Mouse (Mus musculus) CH12.LX (cell line): ENCODE measurements around the gene Lysmd1. TPM values are rescaled to one million over a fixed set of nuclear protein-coding genes. Genes with fewer than 3 reads are reported as not detected.
"Not testable (repeated sequence)": the region's sequence is repeated elsewhere in the genome, so short reads cannot be mapped to it uniquely, and the experiment has no call there.

Experiments used
- DNase-seq: peaks from one replicate; pipeline ENCODE4 v3.0.0-alpha.2; 2013; ENCODE audit errors: extremely low read depth
- H3K27ac ChIP-seq: 2 replicates; pipeline ENCODE4 v1.5.1; 2012; ENCODE audit warnings: low read depth, mild to moderate bottlenecking, control low read depth, moderate library complexity; ENCODE audit not compliant: insufficient read depth
- H3K27me3 ChIP-seq: replicated peaks from 2 replicates; pipeline ENCODE3; 2012; ENCODE audit warnings: inconsistent platforms
- H3K36me3 ChIP-seq, 2 experiments: replicated peaks in 1 of 2; 2 replicates each; pipeline versions ENCODE3 to v1.6.1; 2012; ENCODE audit warnings: inconsistent platforms in 1 of 2, low read length in 1 of 2, mild to moderate bottlenecking in 1 of 2, mixed read lengths in 1 of 2, moderate library complexity in 1 of 2; ENCODE audit not compliant: control insufficient read depth in 1 of 2, insufficient read depth in 1 of 2
- H3K4me1 ChIP-seq, 2 experiments: 2 replicates each; pipeline ENCODE4 v1.6.1; 2012; ENCODE audit warnings: inconsistent platforms in 1 of 2, moderate library complexity in 1 of 2; ENCODE audit not compliant: insufficient read depth in 2 of 2, control insufficient read depth in 1 of 2
- H3K4me2 ChIP-seq: 2 replicates; pipeline ENCODE4 v1.6.1; 2012; ENCODE audit warnings: low read depth, mild to moderate bottlenecking, control low read depth; ENCODE audit not compliant: poor library complexity, insufficient read depth, severe bottlenecking
- H3K4me3 ChIP-seq, 3 experiments: fragments of 150-350 bp in 1 of 3; sonication (generic) in 1 of 3; replicated peaks in 1 of 3; 2 replicates each; pipeline versions ENCODE3 to v1.5.1; 2011 to 2012; ENCODE audit warnings: low read depth in 2 of 3, low read length in 2 of 3, mild to moderate bottlenecking in 2 of 3, moderate library complexity in 2 of 3, control low read depth in 1 of 3, improper control_type of control experiment in 1 of 3, inconsistent platforms in 1 of 3, mixed read lengths in 1 of 3; ENCODE audit not compliant: poor library complexity in 1 of 3
- H3K79me2 ChIP-seq: replicated peaks from 2 replicates; pipeline ENCODE4 v1.6.1; 2012; ENCODE audit warnings: mild to moderate bottlenecking, moderate library complexity; ENCODE audit not compliant: control insufficient read depth, poor library complexity, insufficient read depth, severe bottlenecking; ENCODE audit errors: extremely low read depth
- H3K9ac ChIP-seq: 2 replicates; pipeline ENCODE4 v1.6.1; 2012; ENCODE audit warnings: low read depth, mild to moderate bottlenecking, control low read depth, moderate library complexity; ENCODE audit not compliant: insufficient read depth
- H3K9me3 ChIP-seq: replicated peaks from 2 replicates; pipeline ENCODE3; 2012; ENCODE audit warnings: low read length, inconsistent platforms, mixed read lengths
- CHD2 ChIP-seq: IDR thresholded peaks from 2 replicates; pipeline ENCODE4 v1.6.1; 2011; ENCODE audit warnings: low read length, improper control_type of control experiment
- MAFK ChIP-seq: IDR thresholded peaks from 2 replicates; pipeline ENCODE4 v1.6.1; 2011; ENCODE audit warnings: low read length, improper control_type of control experiment; ENCODE audit not compliant: insufficient replicate concordance
- MEF2A ChIP-seq: IDR thresholded peaks from 2 replicates; pipeline ENCODE4 v1.6.1; 2014; ENCODE audit warnings: low read depth, mild to moderate bottlenecking, inconsistent platforms, low read length, improper control_type of control experiment, borderline replicate concordance
- MXI1 ChIP-seq: IDR thresholded peaks from 2 replicates; pipeline ENCODE4 v1.6.1; 2011; ENCODE audit warnings: mild to moderate bottlenecking, low read depth, low read length, improper control_type of control experiment
- NRF1 ChIP-seq: IDR thresholded peaks from 2 replicates; pipeline ENCODE4 v1.6.1; 2014; ENCODE audit warnings: low read depth, mild to moderate bottlenecking, inconsistent platforms, low read length, improper control_type of control experiment, moderate library complexity
- RCOR1 ChIP-seq: conservative IDR thresholded peaks from 2 replicates; pipeline ENCODE4 v1.6.1; 2012; ENCODE audit warnings: low read depth, mild to moderate bottlenecking, inconsistent platforms, low read length, improper control_type of control experiment
- TCF12 ChIP-seq: IDR thresholded peaks from 2 replicates; pipeline ENCODE4 v1.6.1; 2014; ENCODE audit warnings: low read depth, mild to moderate bottlenecking, inconsistent platforms, low read length, improper control_type of control experiment
- dilution Hi-C: fragments of 300-500 bp; cut with MboI; formaldehyde crosslinking; loops from 2 replicates; pipeline ENCODE4 v1.14.3; 2020; ENCODE audit warnings: low sequenced_read_pairs; ENCODE audit not compliant: extremely low pct_unique_long_range_greater_than_20kb, extremely low pct_ligation_motif_present
- in situ Hi-C: fragments of 300-500 bp; cut with MboI; formaldehyde crosslinking; loops from 3 replicates; pipeline ENCODE4 v1.14.3; 2019; ENCODE audit warnings: low sequenced_read_pairs, low pct_ligation_motif_present, low pct_unique_long_range_greater_than_20kb, mixed read lengths
- polyA plus RNA-seq: library from polyadenylated mRNA; unstranded; fragments of >175 nt; gene quantifications from 2 replicates; pipeline ENCODE4 v1.2.1, GENCODE M21; 2012; ENCODE audit warnings: low read depth; ENCODE audit not compliant: insufficient read length
- total RNA-seq, 2 experiments: library from RNA; depleted of rRNA; stranded (reverse); fragments of 300-350 nt in 1 of 2; fragments of >200 nt in 1 of 2; gene quantifications; 2 replicates each; pipeline ENCODE4 v1.2.3; 2012 to 2014

The Lysmd1 gene
- total and polyA plus RNA-seq, 3 experiments = 8.1 to 13.6 (median 11.6) TPM

DNA sequence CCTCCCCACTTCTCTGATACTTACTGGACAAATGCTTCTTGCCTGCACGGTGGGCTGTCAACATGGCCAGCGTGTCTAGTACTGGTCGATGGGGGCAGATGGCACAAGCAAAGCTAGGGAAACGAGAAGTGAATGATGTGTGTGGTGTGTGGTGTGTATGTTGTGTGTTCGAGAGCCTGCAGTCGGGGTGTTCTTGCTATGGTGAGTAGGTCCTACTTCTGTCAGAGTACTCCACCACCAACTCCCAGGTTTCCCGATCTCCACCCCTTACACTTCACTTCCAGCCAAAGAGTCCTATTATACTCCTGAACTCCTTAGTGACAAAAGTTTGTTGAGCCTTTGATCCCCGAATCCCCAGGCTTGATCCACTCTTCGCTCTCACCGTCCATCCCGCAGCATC is 712 bp upstream of the Lysmd1 start:
- no peaks in the 10 kb centered on the region for H3K27me3 ChIP-seq
- dilution Hi-C loops = no loop called here
- peaks cover 23 to 47% of the 10 kb centered on the region in 2 experiments for H3K36me3 ChIP-seq

GRCm38 (mm10) chr3:95134133-95134532 is 245 bp downstream of the Lysmd1 start:
- H3K27ac ChIP-seq, H3K4me2 ChIP-seq, H3K9ac ChIP-seq, H3K4me3 ChIP-seq, dilution Hi-C loops, H3K9me3 ChIP-seq, DNase-seq, H3K27me3 ChIP-seq: not testable (repeated sequence)
- Histone ChIP-seq H3K4me1 (peaks cover 8 to 24% of the 10 kb centered on the region in 2 experiments), H3K79me2 (peaks cover 14% of the 10 kb centered on the region), H3K36me3 (peaks cover 16 to 38% of the 10 kb centered on the region in 2 experiments)
- in situ Hi-C loops = loop anchor here (5.0 kb wide), 1 partner anchor 133 kb away; no protein-coding TSS in a partner anchor

More for the DNA sequence above, 712 bp upstream of the Lysmd1 start:
- no peak for DNase-seq
- in situ Hi-C loops = loop anchor here (5.0 kb wide), 1 partner anchor 134 kb away; no protein-coding TSS in a partner anchor
- Histone ChIP-seq H3K9ac (peak overlapping the region; percentile 84), H3K27ac (peak overlapping the region; percentile 26; the same call in 1 of the 2 replicates), H3K4me2 (peak overlapping the region; percentile 67), H3K4me1 (peaks cover 8 to 24% of the 10 kb centered on the region in 2 experiments), H3K79me2 (peaks cover 14% of the 10 kb centered on the region), H3K9me3 (peaks cover 3% of the 10 kb centered on the region), H3K4me3 (peak overlapping the region; percentile 74 to 92 (median 81))
- peak; percentile 6; the same call in 1 of the 2 replicates for TF ChIP-seq MXI1
- TF ChIP-seq MAFK = no peak
- TF ChIP-seq, all 38 proteins: peak for 1

DNA sequence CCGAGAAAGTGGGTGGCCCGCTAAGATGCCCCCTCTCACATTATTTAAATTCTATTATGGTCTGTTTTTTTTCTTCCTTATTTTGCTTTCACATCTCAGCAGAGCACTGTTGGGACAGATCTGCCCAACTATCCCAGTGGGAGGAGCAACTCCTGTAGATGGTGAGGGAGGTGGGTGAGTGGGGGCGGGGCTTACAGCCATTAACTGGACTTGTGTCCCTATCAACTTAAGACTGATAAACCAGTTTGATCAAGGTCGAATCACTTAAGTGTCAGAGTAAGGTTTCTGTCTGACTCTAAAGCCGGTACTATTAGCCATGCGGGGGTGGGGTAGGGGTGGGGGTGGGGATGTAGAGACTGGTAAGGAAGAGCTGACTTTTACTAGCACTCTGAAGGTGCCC is 1.1 kb downstream of the Lysmd1 start:
- Histone ChIP-seq H3K36me3 (peaks cover 17 to 37% of the 10 kb centered on the region in 2 experiments), H3K27me3 (no peaks in the 10 kb centered on the region), H3K4me1 (peaks cover 13 to 32% of the 10 kb centered on the region in 2 experiments), H3K4me3 (peak overlapping the region; percentile 50 to 64 (median 54)), H3K79me2 (peaks cover 14% of the 10 kb centered on the region), H3K27ac (peak overlapping the region; percentile 52; the same call in 1 of the 2 replicates)
- peak; percentile 77 for DNase-seq
- dilution Hi-C loops = no loop called here
- TF ChIP-seq MEF2A (no peak), NRF1 (no peak), RCOR1 (no peak), TCF12 (no peak), CHD2 (peak; percentile 50; the same call in 1 of the 2 replicates)
- TF ChIP-seq, all 38 proteins: peak for 1
- peak overlapping the region; percentile 81 for H3K9ac ChIP-seq
- peak overlapping the region; percentile 97 for H3K4me2 ChIP-seq
- H3K9me3 ChIP-seq = peaks cover 3% of the 10 kb centered on the region
- in situ Hi-C loops = no loop called here
